Mouse (Mus musculus) frontal cortex, adult 2 months (tissue): Measurements from ENCODE around the gene Tbxas1. TPM values are rescaled to one million over a fixed set of nuclear protein-coding genes. Genes with fewer than 3 reads are reported as not detected.

ENCODE experiments used
- DNase-seq, 2 experiments: peaks; one replicate each; pipeline ENCODE4 v3.0.0; 2022; ENCODE audit warnings: low spot score in 1 of 2; ENCODE audit errors: extremely low spot score in 1 of 2
- polyA plus RNA-seq: library from polyadenylated mRNA; depleted of rRNA; stranded (reverse); fragments of >200 nt; gene quantifications from 2 replicates; pipeline ENCODE4 v1.2.3, GENCODE M21; 2012

The Tbxas1 gene
- polyA plus RNA-seq, 1 experiment, result 2.4 TPM

DNA sequence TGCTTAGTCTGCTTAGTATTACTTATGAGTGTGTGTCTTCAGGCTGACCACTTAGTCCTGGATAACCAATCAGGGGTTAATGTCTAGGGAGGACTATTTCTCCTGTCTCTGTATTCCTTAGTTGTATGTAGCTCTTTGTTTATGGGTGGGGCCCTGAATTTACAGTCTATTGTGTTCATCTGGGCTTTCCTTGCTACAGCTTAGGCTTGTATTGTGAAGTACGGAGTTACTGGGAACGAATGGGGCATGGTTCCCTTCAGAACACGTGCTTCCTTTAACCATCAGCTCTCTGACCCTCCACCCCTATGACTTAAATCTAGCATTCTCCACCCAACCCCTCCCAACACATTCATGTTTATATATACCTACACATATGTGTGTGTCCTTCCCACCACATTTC lies 75.6 kb downstream of the Tbxas1 start:
- DNase-seq, result no peak

DNA sequence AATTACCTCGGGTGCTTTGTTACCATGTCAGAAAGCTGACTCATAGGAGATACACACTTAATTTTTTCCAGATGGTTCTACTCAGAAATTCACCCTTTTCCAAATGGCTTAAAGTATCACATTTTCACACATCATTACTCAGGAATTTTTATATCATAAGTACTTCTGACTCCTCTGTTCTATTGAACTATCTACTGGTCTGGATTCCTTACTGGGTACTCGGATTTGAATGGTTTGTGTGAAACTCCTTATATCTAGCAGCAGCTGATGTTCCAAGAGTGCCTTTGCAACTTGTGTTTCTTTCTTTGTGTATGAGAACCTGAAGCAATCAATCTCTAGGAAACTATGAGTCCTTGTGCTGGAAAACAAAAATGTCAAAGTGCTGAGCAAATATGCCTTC lies 81.4 kb downstream of the Tbxas1 start:
- no peak for DNase-seq

DNA sequence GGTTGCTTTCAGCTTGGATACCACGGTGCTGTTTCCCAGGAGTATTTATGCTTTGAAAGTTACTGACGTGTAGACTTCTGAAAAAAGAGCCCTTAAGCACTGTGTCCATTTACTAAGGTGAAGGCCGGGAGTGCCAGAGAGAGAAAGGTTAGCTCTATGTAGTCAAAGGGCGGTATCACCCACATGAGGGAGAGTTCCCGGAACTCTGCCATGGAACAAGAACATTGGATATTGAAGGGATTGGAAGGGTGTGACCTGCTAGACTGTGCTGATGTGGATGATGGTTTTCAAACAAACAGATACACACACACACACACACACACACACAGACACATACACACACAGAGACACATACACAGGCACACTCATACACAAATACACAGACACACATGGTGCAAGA lies 82.0 kb downstream of the Tbxas1 start:
- DNase-seq, result no peak

DNA sequence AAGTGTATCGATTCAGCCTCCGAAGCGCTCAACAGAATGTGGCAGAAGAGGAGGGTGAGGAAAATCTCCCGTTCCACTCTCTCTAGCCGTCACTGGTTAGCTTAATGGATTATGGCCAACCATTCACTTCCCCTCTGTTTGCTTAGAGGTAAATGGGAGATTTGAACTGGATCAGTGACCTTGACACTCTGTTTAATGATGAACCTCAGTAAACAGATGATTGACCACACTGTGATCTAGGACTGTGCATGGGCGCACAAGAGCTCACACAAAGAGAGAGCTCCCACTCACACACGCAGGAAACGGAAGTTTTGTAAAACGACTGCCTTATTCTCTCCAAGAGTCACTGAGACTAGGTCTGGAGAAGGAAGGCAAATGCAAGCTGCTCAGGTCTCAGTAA lies 84.3 kb downstream of the Tbxas1 start:
- DNase-seq, result no peak

DNA sequence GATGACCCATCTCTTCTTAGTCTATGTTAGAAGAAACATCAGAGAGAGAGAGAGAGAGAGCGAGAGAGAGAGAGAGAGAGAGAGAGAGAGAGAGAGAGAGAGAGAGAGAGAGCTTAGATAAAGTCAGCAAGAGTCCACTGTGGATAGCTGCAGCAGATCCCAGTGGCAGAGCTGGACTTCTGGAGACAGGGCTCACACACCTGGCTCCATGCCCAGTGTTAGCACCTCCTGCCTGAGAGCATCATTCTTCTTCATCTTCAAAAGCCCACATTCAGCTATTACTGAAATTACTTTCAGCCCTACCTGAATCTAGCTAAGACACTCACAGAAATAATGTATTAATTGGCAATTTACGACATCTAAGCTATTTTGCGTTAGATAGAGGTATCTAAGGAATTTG lies 85.2 kb downstream of the Tbxas1 start:
- no peak for DNase-seq

DNA sequence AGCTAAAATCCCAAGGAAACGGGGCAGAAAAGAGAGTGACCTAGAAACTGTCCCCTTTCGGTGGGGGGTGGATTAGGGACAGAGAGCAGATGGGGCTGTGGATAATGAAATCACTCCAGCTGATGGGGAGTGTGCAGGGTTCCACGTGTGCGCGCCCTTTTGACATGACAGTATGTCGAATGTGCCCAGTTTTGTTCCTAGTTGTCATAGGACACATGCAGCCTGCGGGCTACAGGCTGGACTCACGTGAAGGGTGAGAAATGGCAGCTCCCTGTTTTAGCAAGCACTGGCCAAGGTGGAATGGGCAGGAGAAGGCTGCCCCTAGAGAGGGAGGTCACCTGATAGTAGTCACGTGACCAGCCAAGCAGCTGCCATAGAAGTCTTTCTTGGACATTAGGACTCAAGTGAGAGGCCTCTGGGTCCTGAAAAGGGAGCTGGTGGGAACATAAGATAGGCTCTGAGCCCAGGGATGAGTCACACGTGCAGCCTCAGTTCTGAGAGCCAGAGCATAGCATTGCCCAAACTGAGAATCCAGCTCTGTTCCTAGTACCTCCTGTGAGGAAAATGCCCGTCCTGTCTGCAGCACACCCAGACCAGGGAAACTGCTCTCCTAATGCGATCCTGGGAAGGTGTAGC lies 85.7 kb downstream of the Tbxas1 start:
- DNase-seq, result peak in 1 of 2 experiments; percentile 63

DNA sequence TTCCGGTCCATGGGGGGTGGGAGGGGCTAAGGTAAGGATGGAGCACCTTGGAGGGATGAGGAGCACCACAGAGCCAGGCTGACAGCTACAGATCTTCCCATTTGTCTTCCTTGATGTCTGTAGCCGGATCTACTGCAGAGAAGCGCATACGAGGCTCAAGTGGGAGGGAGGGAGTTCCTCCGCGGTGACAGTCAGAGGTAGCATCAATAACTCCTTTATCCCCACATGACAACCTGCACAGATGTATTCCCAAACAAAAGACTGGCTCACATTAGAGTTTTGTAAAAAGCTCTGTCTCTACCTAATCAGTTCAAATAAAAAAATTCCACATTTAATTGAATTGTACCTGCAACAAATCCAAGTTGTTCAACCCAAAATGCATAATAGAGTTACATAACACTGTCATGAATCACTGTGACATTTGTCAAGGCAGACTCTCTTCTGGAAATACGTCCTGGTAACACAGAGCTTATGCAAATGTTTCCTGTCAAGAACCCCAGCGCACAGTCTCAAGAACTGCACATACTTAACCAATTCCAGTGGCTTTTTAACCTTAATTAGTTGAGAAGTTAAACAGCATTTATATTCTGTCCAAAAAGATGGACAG lies 86.3 kb downstream of the Tbxas1 start:
- peak in 1 of 2 experiments; percentile 30 for DNase-seq

DNA sequence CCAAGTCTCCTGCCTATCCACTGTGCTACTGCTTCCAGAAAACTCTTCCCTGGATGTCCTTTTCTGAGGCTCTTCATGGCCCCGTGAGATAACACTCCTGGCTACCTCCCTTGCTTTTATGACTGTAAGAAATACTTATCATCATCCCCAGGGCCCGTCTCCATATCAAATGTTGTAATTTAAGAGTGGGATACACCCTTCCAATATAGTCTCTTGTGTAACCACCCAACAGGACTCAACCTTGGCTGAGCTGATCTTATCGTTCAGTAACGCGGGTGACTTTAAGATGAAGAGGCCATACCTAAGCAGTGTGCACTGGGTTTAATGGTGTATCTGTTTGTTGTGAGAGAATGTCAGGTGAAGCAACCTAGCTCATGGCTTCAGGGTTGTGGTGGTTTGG lies 91.6 kb downstream of the Tbxas1 start:
- DNase-seq, result no peak

DNA sequence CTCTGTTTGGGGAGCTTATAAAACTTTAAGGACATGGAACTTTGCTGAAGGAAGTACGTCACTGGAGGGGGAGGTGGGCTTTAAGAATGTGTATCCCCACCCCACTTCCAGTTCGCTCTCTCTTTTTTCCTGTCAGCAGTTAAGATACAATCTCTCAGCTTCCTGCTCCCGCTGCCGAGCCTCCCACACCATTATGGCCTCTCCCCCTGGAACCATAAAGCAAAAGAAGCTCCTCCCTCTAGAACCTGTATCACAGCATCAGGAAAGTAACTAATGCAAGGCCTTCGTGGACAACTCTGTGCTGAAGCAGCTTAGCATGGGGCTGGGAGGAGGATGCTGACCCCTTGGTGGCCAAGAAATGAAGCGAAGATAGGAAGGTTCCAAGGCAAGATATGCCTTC lies 92.1 kb downstream of the Tbxas1 start:
- DNase-seq, result no peak

DNA sequence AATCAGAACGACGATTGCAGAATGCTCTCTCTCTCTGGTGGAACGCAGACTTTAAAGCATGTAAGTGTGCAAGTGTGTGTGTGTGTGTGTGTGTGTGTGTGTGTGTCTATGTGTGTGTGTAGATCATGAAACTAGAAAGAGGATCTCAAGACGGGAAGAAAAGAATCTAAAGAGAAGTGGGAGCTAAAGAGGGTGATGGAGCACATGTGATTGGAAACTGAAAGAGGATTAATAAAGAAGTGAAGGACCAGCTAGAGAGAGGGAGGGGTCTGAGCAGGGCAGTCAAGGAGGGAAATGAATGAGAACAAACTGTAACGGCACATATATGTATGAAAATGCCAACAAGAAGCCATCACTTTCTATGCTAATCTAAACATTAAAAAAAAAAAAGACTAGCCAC lies 92.8 kb downstream of the Tbxas1 start:
- no peak for DNase-seq

DNA sequence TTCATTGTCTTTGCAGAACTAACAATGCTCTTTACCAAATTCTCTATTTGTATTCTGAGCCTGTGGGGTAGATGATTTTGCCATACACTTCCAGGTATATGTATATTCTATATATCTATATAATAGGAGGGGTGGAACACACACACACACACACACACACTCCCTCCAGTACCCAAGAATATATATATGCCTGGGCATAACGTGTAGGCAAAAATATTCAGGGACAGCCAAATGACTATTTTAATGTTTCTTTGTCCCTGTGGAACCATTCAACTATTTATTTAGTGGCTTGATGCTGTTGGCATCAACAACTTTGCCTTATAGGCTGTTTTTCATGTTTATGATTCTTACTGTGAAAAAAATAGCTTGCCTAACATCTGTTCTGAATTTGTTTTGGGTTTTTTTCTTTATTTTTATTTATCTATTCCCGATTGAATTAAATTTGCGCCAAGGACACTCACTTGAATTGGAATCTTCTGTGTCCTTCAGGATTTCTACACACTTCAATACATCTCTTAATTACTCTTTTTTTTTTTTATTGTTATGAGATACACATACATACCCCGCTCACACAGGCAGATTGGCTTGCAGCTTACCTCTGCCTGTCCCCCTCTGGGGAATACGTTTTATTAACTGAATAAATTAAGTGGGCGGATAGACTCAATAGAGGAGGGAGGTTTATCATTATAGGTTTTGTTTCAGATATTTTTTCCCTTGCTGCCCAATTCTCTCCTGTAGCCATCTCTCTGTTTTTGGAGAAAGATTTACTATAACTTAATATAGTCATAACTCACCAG lies 94.9 kb downstream of the Tbxas1 start:
- DNase-seq, result no peak

DNA sequence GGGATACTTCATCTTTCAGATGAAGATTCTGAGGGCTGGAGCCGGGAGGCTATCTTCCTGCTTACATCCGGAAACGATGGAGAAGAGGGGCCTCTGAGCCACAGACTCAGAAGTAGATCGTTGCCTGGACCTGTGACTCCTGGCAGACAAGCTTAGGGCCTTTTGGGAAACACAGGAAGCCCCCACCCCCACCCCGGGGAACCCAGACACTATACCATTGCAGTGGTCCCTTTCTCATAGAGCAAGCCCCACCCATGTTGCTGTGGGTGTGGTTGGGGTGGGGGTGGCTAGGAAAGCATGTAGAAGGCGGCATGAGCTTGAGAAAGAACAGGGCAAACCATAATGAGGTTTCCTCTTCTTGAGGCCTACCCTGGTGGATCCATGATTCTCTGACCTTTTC lies 95.6 kb downstream of the Tbxas1 start:
- DNase-seq, result no peak

DNA sequence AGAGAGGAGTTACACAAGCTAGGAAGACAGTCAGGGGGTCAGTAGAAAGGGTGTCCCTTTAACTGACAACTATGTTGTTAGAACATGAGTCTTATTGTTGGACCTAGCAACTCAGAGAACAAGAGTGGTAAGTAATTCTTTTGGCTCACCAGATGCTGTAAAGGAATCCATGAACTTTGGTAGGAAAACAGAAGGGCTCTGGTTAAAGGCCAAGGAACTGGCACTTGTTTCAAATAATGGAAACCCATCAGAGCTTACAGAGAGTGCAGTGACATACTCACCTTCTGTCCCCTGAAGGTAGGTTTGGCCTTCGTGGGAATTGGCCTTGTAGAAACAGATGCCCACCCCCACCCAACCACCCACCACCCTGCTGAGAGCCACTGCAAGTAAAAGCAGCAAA lies 97.6 kb downstream of the Tbxas1 start:
- DNase-seq, result no peak

DNA sequence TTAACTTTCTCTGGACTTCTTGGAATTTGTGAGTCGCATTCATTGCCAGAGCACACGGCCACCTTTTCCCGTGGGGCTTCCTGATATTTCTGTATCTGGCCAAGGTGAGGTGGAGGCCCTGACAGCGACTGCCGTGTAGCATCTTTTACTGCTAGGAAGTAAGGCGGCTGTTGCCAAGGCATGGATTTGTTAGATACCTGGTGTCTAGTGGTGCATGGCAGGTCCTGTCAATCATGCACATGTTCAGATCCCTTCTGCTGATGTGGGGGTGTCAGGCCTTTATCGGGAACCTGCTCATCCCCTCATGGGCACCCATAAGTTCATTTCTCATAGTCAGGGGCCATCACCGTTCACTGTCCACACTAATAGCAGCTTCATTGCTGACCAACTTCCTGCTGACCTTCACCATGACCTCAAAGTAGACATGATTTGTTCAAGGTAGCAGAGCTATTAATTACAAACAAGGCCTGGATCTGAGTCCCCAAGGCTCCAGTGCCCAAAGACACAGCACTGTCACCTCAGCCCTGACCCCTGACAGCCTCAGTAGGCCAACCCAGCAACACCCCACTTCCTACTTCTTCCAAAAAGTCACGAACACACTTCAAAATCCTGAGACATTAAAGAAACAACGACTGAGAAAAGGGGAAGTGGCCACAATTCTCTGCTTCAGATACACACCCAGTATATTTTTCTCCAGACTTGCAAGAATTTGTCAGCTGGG lies 98.4 kb downstream of the Tbxas1 start:
- DNase-seq, result no peak

DNA sequence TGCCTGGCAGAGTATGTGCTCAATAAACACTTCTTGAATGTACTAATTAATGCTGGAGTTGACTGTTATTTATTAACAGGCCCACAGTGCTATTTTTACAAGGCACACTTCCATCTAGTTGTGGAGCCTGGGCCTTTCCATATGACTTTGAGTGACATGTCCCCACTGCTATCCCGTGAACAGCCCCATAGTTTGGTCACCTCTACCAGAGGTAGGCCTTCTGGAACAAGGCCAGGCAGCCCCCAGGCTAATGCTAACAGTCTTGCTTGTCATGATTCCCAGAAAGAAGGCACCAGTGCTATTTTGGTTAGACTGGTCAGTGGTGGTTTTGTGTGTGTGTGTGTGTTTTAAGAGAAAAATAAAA lies 98.9 kb downstream of the Tbxas1 start:
- DNase-seq, result no peak

DNA sequence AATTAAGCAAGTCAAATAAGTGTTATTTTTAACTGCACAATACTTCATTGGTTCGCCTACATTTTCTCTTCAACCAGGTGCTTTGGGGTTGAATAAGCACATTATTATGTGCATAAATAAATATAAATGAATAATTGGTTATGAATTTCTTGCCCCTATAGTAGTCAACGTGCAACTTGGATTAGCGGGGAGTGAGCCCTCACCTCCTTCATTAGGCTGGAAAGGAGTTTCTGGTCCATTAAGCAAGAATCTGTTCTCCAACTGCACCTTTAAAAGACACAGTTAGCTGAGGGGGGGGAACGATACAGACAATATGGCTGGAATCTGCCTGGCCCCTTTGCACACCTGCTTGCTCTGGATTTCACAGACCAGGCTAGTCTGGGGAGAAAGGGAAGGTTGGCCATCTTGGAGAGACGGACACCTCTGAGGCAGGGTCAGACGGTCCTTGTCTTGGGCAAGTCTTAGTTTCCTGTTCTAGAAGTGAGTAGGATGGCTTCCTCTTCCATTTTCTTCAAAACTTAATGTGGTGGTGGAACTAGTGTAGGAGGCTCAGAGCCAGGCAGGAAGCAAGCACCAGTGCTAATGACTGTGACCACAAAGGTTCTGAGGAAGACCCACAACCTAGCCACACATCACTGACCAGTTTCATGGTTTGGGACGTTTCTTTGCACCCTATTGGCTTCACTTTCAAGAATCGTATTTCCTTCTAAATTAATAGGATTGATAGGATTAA lies 99.5 kb downstream of the Tbxas1 start:
- DNase-seq, result no peak

DNA sequence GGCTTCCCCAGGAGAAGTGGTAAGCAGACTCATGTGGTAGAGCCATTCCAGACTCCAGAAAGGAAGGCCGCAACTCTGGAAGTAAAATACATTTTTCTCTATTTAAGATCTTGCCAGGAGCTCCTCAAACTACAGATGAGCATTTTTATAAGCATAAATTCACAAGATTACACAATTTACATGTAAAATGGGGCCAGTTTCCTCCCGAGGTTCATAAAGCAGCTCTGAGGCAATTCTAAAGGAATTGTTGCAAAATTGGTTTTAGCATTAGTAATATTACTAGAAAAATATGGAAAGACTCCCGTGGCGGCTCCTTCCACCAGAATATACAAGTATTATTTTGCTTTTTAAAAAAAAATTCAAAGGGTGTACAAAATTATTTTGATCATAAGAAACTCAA lies 100.7 kb downstream of the Tbxas1 start:
- no peak for DNase-seq

DNA sequence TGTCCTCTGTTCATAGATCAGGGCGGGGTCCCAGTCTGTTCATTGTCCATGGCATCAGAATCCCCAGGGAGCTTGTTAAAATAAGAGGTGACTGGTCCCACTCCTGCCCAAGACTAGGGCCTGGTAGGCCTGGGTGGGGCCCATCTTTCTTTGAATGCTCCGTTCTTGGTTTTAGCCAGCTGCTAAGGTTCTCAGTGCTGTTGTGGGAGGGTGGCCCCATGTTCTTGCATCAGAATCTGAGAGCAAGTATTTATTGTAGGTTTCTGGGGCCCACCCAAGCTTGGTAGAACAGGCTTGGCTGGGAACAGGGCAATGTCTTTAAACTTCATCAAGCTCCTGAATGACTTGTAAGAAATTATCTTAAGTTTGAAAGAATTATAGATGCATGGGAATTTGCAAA lies 101.2 kb downstream of the Tbxas1 start:
- no peak for DNase-seq

DNA sequence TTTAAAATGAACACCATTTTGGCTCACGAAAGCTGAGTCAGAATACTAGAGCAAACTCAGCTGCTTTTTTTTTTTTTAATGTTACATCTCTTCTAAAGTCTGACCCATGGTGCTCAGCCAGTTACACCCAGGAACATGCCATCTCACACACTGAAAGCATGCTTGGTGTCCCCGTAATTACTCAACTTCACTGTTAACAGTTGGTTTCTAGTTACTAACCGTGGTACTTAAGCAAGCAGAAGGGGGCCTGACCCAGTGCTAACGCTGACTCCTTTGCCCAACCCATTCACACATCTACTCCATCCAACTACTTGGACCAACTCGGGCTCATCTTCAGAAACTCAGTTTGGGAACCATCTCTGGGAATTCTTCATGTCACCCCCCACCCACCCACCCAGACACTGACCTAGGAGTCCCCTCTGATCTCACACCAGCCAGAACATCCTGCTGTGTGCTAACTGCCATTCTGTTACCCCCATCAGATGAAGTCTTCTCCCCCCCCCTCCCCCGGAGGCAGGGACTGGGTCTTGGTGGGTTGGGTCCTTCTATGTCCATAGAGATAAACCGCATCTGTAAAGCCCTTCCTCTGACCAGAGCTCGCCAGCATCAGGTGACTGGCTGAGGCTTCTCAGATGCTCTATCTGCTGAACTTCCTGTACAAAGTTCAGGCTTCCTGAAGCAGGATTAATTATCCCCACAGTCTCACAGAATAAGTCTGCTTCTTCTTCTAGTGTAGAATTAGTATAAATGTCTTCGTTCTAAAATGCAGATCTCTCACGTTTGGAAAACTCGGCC lies 105.9 kb downstream of the Tbxas1 start:
- DNase-seq, result no peak

DNA sequence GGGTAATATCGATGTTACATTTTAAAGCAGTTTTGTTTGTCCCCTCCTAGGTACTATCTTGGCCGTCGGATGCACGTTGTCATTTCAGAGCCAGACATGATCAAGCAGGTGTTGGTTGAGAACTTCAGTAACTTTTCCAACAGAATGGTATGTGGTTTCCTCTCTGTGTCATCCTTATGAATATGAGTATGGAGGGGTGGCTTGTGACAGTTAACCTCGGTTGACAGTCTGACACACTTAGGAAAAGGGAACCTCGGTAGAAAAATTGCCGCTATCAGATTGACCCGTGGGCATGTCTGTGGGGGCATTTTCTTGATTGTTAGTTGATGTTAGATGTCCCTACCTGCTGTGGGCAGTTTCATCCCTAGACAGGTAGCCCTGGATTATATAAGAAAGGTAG lies 106.9 kb downstream of the Tbxas1 start:
- DNase-seq, result no peak
